Mouse (Mus musculus) lung, adult 2 months (tissue): Measurements from ENCODE around the gene Rilpl1.

Source experiments
- CTCF ChIP-seq: fragments of 200-500 bp; IDR thresholded peaks from 2 replicates; pipeline ENCODE4 v1.5.1; 2011; ENCODE audit warnings: mild to moderate bottlenecking, low read length, control low read depth; ENCODE audit not compliant: insufficient read depth
- POLR2A ChIP-seq: fragments of 200-500 bp; IDR thresholded peaks from 2 replicates; pipeline ENCODE4 v1.6.1; 2011; ENCODE audit warnings: low read depth, mild to moderate bottlenecking, control low read depth, low read length, borderline replicate concordance; ENCODE audit errors: extremely low read depth

- TF ChIP-seq POLR2A, result no peak
- no peak for TF ChIP-seq CTCF
These were observed 9.9 kb upstream of the Rilpl1 start for GRCm38 (mm10) chr5:124540905-124541601.
